Mouse (Mus musculus) forebrain, embryonic 13.5 days (tissue): ENCODE measurements around the gene Hist2h2be. TPM values are rescaled to one million over a fixed set of nuclear protein-coding genes. Genes with fewer than 3 reads are reported as not detected.
"Not testable (repeated sequence)": the region's sequence is repeated elsewhere in the genome, so short reads cannot be mapped to it uniquely, and the experiment has no call there.

Experiments
- ATAC-seq: fragments of 200-750 bp; cut with Nextera tagmentation; 2 replicates; pipeline ENCODE4 v1.8.0; 2017
- H3K27ac ChIP-seq: fragments of 300-500 bp; sonication (generic); 2 replicates; pipeline ENCODE4 v1.5.1; 2015; ENCODE audit warnings: inconsistent platforms, mild to moderate bottlenecking, moderate library complexity
- H3K27me3 ChIP-seq: fragments of 300-500 bp; sonication (generic); 2 replicates; pipeline ENCODE4 v1.6.1; 2015; ENCODE audit warnings: mild to moderate bottlenecking, inconsistent platforms
- H3K36me3 ChIP-seq: fragments of 300-500 bp; sonication (generic); 2 replicates; pipeline ENCODE4 v1.6.1; 2015; ENCODE audit warnings: mild to moderate bottlenecking, inconsistent platforms; ENCODE audit not compliant: poor library complexity, severe bottlenecking
- H3K4me1 ChIP-seq: fragments of 300-500 bp; sonication (generic); 2 replicates; pipeline ENCODE4 v1.6.1; 2015; ENCODE audit warnings: inconsistent platforms
- H3K4me2 ChIP-seq: fragments of 300-500 bp; sonication (generic); 2 replicates; pipeline ENCODE4 v1.6.1; 2015; ENCODE audit warnings: inconsistent platforms, mild to moderate bottlenecking, moderate library complexity
- H3K4me3 ChIP-seq: fragments of 300-500 bp; sonication (generic); 2 replicates; pipeline ENCODE4 v1.5.1; 2015; ENCODE audit warnings: mild to moderate bottlenecking, inconsistent platforms
- H3K9ac ChIP-seq: fragments of 300-500 bp; sonication (generic); 2 replicates; pipeline ENCODE4 v1.6.1; 2015; ENCODE audit warnings: mild to moderate bottlenecking, inconsistent platforms
- H3K9me3 ChIP-seq: fragments of 300-500 bp; sonication (generic); replicated peaks from 2 replicates; pipeline ENCODE4 v1.6.1; 2016; ENCODE audit warnings: inconsistent platforms
- WGBS: fragments of 180-500 bp; shearing (Covaris S2); methylation state at CpG from one replicate; pipeline ENCODE4 v1.1.7; 2015; 5-methylcytosine and 5-hydroxymethylcytosine counted together
- polyA plus RNA-seq: library from polyadenylated mRNA; unstranded; fragments of >200 nt; fragmentation: Nextera tagmentation; extraction: Ambion mirVana; gene quantifications from 2 replicates; pipeline ENCODE4 v1.2.1, GENCODE M21; 2015

The Hist2h2be gene
- polyA plus RNA-seq, 1 experiment from 2014 or later: 11.0 TPM

DNA sequence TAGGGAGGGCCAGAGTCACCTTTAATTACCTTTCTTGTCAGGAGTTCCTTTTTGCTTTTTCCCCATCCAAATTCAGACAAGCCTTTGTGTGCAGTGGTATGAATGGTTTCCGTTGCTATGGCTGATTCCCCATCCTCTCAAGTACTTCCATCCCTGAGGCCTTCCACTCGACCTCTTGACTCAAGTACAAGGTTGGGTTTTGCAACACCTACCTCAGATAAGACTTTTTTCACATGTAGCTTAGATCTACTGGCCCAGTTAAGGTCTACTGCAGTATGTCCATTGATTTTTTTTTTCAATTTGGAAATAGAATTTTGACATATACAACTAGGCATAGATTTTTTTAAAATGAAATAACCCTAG, 10.8 kb downstream of the Hist2h2be start:
- H3K4me3 ChIP-seq: no peak overlapping the region
- peaks cover 4% of the 10 kb centered on the region for H3K4me1 ChIP-seq
- H3K9ac ChIP-seq: no peak overlapping the region
- no peaks in the 10 kb centered on the region for H3K27me3 ChIP-seq
- H3K27ac ChIP-seq: no peak overlapping the region
- ATAC-seq: no peak
- H3K36me3 ChIP-seq: no peaks in the 10 kb centered on the region
- no peak overlapping the region for H3K4me2 ChIP-seq
- H3K9me3 ChIP-seq: no peaks in the 10 kb centered on the region
- 62% methylated on average over 2 of the region's 2 CpGs for WGBS

DNA sequence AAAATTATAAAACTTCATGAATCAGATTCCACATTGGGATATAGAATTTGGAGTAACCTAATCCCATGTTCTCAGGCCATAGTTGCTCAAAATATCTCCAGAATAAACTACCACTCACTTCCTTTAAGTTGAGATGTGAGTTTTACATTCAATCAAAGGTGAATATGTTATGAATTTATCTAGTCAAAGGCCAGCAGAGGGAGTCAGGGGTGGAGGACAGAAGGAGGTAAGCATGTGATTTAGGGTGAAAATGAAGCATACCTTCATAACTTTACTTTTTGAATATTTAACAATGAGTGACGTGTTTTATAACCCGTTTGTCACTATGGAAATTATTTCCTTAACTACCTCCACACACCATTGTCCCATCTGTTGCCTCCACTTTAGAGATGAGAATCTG, 14.0 kb downstream of the Hist2h2be start:
- no peak overlapping the region for H3K4me2 ChIP-seq
- no peaks in the 10 kb centered on the region for H3K9me3 ChIP-seq
- no peaks in the 10 kb centered on the region for H3K36me3 ChIP-seq
- no peak overlapping the region for H3K4me3 ChIP-seq
- ATAC-seq: no peak
- H3K27me3 ChIP-seq: no peaks in the 10 kb centered on the region
- peaks cover 19% of the 10 kb centered on the region for H3K4me1 ChIP-seq
- WGBS: 85% methylated on average over 2 of the region's 2 CpGs
- no peak overlapping the region for H3K27ac ChIP-seq
- no peak overlapping the region for H3K9ac ChIP-seq

DNA sequence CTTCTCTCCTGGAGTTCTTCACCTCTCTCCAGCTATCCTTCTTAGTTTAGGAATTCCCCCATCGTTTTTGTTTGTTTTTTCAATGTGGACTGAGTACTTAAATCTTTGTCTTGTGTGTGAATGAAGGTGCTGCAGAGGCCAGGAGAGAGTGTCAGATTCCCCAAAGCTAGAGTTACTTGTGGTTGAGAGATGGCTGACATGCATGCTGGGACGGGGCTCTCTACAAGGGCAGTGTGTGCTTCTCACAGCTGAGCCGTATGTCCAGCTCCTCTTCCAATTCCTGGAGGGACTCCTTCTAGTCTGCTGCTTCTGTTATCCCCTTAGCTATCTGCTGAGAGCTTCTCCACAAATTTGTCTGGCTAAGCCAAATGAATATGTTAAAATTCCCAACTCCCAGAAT, 14.9 kb downstream of the Hist2h2be start:
- Histone ChIP-seq H3K4me1 (peaks cover 22% of the 10 kb centered on the region), H3K36me3 (no peaks in the 10 kb centered on the region), H3K4me3 (no peak overlapping the region), H3K4me2 (no peak overlapping the region), H3K9ac (no peak overlapping the region), H3K27me3 (no peaks in the 10 kb centered on the region), H3K27ac (no peak overlapping the region), H3K9me3 (no peaks in the 10 kb centered on the region)
- no peak for ATAC-seq
- 73% methylated on average over 3 of the region's 3 CpGs for WGBS

DNA sequence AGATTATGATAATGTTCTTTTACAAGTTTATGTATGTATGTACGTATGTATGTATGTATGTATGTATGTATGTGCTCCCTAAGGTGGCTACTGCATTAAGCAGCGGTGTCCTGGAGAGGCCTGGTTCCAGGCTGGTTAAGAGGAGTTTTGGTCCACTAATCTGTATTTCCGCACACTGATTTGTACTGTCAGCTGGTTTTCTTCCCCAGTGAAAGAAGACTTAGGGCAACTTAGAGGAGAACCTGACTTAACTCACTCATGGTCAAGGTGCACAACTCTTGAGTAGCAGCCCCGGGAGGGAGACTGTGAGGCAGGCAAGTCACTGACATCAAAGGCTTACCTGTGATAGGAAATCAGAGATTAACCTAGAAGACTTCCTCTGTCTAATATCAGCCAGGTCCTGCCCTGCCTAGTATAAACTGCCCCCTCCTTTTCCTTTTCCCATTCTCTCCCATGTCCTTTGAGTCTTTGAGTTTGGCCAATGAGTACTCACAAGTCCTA, 16.0 kb downstream of the Hist2h2be start:
- H3K4me2 ChIP-seq: peak overlapping the region; percentile 64
- peak overlapping the region; percentile 81; the same call in 1 of the 2 replicates for H3K27ac ChIP-seq
- H3K27me3 ChIP-seq: no peaks in the 10 kb centered on the region
- H3K4me1 ChIP-seq: peaks cover 27% of the 10 kb centered on the region
- WGBS: 81% methylated on average over 4 of the region's 4 CpGs
- no peaks in the 10 kb centered on the region for H3K36me3 ChIP-seq
- H3K9ac ChIP-seq: peak overlapping the region; percentile 78
- no peaks in the 10 kb centered on the region for H3K9me3 ChIP-seq
- peak overlapping the region; percentile 48 for H3K4me3 ChIP-seq
- ATAC-seq: no peak

DNA sequence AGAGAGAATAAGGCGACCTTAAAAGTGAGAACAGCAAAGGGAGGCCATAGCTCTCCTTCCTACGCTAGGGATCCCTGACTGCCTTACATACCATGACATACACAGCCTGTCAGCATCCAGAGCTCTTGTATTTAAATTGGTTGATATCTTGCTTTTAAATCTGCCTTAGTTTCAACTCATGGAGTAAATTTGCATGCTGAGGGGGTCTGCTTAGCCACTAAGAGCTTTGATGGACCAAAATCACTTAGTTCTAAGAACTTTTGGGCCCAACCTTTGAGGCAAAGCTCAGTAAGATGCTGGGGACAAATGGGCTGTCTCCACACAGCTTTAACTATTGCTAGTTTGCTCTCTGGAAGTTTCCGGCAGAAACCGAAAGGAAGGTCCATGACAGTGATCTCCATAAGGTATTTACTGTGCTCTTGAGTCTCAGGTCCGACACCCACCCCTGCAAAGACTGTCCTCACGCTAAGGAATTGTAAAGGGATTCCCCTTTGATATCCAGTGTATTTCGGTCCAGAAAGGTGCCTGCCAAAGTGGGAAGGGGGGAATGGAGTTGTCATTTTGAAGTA, 16.5 kb downstream of the Hist2h2be start:
- no peak for ATAC-seq
- Histone ChIP-seq H3K27ac (peak overlapping the region; percentile 81), H3K9me3 (no peaks in the 10 kb centered on the region), H3K9ac (peak overlapping the region; percentile 78), H3K4me1 (peaks cover 27% of the 10 kb centered on the region), H3K27me3 (no peaks in the 10 kb centered on the region), H3K4me2 (peak overlapping the region; percentile 64), H3K4me3 (peak overlapping the region; percentile 48), H3K36me3 (no peaks in the 10 kb centered on the region)
- 21% methylated on average over 7 of the region's 7 CpGs for WGBS

DNA sequence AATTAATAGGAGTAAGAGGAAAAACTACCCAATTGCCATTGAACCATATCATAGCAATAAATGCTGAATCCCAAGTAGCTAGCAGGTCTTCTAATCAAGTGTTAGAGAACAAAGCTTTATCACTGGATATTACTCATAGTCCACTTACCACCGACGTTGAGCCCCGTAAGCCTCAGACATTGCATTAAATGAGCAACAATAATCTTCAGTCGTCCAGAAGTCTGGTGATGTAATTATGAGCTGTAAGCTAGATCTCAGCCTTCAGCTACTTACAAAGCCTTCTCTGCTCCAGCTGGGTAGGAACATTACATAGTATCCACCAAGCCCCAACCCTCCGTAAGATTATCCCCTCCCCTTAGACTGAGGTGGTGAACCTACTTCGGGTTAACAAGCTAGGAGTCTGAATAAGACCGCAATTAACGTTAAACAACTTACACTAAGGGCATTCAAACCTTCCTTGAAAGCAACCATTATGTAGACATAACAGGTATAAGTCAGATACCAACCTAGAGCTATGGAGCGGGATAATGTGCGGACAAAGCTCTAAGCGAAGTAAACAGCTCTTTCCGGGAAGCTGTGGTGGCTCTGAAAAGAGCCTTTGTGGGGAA, 17.1 kb downstream of the Hist2h2be start:
- H3K4me1 ChIP-seq: peaks cover 27% of the 10 kb centered on the region
- no peak for ATAC-seq
- H3K27me3 ChIP-seq: no peaks in the 10 kb centered on the region
- peak overlapping the region; percentile 81 for H3K27ac ChIP-seq
- H3K9ac ChIP-seq: peak overlapping the region; percentile 78
- peak overlapping the region; percentile 48 for H3K4me3 ChIP-seq
- peak overlapping the region; percentile 64 for H3K4me2 ChIP-seq
- H3K9me3 ChIP-seq: no peaks in the 10 kb centered on the region
- no peaks in the 10 kb centered on the region for H3K36me3 ChIP-seq
- whole genome bisulfite sequencing: under 1% methylated on average over 12 of the region's 12 CpGs

DNA sequence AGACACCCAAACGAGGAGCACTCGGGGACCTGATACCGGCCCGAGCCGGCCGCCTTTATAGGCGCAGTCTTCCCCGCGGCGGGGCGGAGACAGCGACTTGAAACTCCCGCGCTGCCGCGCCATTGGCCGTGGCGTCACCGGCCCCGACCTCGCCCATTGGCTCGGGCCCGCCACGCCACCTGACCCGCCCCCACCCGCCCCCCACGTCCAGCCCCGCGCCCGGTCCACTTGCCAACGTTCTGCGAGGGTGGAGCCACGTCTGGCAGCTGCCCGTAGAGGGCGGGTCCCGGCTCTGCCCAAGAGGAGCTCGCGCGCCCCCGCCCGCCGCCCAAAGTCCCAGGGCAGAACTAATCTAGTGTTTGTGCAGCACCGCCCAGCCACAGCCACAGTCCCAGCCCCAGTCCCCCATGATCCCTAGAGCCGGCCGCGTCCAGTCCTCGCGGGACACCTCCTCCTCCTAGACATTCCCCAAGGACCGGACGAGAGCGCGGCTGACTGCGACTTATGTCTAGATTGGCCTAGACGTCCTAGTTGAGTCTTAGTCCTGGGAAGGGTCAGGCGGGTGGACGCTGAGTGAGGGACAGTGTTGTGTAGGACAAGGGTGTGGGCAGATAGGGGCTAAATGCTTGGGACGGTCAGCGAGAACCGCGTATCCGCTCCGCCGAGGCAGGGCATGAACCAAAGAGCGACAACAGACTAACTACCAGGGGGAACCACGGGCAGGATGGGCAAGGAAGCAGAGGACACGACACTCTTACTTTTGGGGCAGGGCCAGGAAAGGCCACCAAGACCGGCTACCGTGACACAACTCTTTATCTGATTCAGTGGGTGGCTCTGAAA, 18.3 kb downstream of the Hist2h2be start, which contains the start of gene Hist2h3c2:
Hist2h3c2 (minus strand) TSS at position 174 of the 840 bp plus-strand sequence.
- H3K9ac ChIP-seq: peak within 1 kb of the TSS; percentile 78
- not testable (repeated sequence) for H3K9me3 ChIP-seq, H3K36me3 ChIP-seq, H3K27me3 ChIP-seq
- ATAC-seq: peak; percentile 90
- H3K4me1 ChIP-seq: peaks cover 33% of the 10 kb centered on the region
- peak within 1 kb of the TSS; percentile 48 for H3K4me3 ChIP-seq
- H3K4me2 ChIP-seq: peak within 1 kb of the TSS; percentile 64
- peak within 1 kb of the TSS; percentile 81 for H3K27ac ChIP-seq
- WGBS: 0% methylated on average over 9 of the region's 68 CpGs

DNA sequence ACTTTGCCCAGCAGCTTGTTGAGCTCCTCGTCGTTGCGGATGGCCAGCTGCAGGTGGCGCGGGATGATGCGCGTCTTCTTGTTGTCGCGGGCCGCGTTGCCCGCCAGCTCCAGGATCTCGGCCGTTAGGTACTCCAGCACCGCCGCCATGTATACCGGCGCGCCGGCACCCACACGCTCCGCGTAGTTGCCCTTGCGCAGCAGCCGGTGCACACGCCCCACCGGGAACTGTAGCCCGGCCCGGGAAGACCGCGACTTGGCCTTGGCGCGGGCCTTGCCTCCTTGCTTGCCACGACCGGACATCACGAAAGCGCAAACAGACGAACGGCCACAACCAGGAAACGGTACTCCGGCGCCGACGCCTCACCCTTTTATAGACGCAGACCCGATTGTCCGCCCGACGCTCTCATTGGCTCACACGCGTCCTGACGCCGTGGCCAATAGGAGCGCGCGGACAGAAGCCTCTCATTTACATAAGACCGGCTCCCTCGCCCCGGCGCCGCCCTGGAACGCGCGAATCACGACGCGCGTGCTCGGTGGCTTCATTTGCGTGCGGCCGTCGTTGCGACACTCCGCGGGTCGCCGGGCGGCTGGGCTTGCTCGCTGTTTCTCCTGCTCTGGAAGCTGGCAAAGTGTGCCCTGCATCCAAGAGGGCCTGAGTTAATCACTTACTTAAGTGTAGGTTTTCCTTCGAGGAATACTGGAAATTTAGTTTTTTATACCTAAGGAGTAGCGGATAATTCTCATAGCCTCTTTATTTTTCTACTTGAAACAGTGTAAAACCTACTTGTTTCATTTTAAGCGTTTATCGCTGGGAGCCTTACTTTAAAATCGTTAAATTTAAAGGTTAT, 19.3 kb downstream of the Hist2h2be start, which contains the start of gene Hist2h2aa2:
Hist2h2aa2 (minus strand) TSS at position 328 of the 850 bp plus-strand sequence.
- Histone ChIP-seq H3K27ac (peak within 1 kb of the TSS; percentile 81), H3K4me3 (peak within 1 kb of the TSS; percentile 36), H3K4me1 (peaks cover 41% of the 10 kb centered on the region), H3K9ac (peak within 1 kb of the TSS; percentile 65), H3K4me2 (peak within 1 kb of the TSS; percentile 51)
- ATAC-seq: peak; percentile 87
- not testable (repeated sequence) for H3K9me3 ChIP-seq, H3K27me3 ChIP-seq, H3K36me3 ChIP-seq
- 3% methylated on average over 36 of the region's 85 CpGs for WGBS

DNA sequence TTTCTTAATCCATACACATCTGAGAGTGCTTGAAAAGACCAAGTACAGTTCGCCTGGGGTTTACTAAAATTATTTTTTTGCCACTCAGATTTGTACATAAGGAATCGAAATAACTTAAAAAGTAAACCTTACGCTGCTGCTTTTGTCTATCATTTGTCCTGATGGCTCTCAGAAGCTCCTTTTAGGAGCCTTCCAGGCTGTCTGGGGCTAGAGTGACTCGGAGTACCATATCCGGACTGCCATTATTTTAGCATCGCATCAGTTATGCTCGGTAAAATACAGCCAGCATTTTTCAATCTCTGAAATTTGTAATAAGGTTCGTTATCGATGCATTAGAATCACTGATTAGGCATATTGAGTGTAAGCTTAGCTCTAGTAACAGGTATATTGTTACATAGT, 19.9 kb downstream of the Hist2h2be start:
- 72% methylated on average over 9 of the region's 9 CpGs for WGBS
- H3K27me3 ChIP-seq: no peaks in the 10 kb centered on the region
- H3K9me3 ChIP-seq: no peaks in the 10 kb centered on the region
- peaks cover 41% of the 10 kb centered on the region for H3K4me1 ChIP-seq
- H3K4me3 ChIP-seq: peak overlapping the region; percentile 20; the same call in 1 of the 2 replicates
- H3K36me3 ChIP-seq: no peaks in the 10 kb centered on the region
- H3K9ac ChIP-seq: peak overlapping the region; percentile 65
- no peak for ATAC-seq
- H3K4me2 ChIP-seq: peak overlapping the region; percentile 49
- H3K27ac ChIP-seq: peak overlapping the region; percentile 81

DNA sequence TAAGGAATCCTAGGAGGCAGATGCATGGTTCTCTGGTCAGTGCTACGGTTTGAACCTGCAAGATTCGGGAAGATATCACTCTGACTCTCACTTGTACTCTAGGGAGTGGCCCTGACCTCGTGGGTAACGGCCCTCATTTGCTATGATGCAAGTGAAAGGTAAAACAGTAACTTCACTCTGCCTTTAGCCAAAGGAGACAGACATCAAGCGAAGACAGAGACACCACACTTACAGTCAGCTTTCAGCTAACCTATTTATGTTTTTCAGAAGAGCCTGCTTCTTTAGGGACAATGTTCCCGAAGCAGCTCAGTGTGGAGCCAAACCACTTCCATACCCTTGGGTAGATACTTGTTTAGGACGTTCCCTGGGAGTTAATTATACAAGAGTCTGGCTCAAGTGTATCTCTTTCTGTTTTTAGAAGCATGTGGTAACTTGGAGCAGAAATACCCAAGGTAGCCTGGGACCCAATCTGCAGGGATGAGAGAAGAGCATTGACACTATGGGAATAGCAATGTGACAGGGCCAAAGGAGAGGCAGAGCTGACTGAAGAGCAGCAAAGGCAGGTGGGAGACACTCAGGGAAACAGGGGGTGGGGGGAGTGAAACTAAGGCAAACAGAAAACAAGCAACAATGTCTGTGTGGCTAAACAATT, 23.1 kb downstream of the Hist2h2be start:
- Histone ChIP-seq H3K27ac (peak overlapping the region; percentile 96; the same call in 1 of the 2 replicates), H3K4me2 (peak overlapping the region; percentile 70), H3K4me1 (peaks cover 41% of the 10 kb centered on the region), H3K4me3 (no peak overlapping the region), H3K36me3 (no peaks in the 10 kb centered on the region), H3K27me3 (no peaks in the 10 kb centered on the region), H3K9ac (peak overlapping the region; percentile 79), H3K9me3 (no peaks in the 10 kb centered on the region)
- no peak for ATAC-seq
- WGBS: 81% methylated on average over 7 of the region's 7 CpGs
